Mouse (Mus musculus) effector memory CD4-positive, alpha-beta T cell, adult 7 months (primary cell): ENCODE data around the gene Flt4. TPM values are rescaled to one million over a fixed set of nuclear protein-coding genes. Genes with fewer than 3 reads are reported as not detected.

Experiments used
- polyA plus RNA-seq: library from polyadenylated mRNA; unstranded; fragments of 100-300 nt; shearing (Covaris generic); gene quantifications from one replicate; pipeline ENCODE4 v1.2.1, GENCODE M21; 2017

Gene Flt4
- polyA plus RNA-seq = not detected

DNA sequence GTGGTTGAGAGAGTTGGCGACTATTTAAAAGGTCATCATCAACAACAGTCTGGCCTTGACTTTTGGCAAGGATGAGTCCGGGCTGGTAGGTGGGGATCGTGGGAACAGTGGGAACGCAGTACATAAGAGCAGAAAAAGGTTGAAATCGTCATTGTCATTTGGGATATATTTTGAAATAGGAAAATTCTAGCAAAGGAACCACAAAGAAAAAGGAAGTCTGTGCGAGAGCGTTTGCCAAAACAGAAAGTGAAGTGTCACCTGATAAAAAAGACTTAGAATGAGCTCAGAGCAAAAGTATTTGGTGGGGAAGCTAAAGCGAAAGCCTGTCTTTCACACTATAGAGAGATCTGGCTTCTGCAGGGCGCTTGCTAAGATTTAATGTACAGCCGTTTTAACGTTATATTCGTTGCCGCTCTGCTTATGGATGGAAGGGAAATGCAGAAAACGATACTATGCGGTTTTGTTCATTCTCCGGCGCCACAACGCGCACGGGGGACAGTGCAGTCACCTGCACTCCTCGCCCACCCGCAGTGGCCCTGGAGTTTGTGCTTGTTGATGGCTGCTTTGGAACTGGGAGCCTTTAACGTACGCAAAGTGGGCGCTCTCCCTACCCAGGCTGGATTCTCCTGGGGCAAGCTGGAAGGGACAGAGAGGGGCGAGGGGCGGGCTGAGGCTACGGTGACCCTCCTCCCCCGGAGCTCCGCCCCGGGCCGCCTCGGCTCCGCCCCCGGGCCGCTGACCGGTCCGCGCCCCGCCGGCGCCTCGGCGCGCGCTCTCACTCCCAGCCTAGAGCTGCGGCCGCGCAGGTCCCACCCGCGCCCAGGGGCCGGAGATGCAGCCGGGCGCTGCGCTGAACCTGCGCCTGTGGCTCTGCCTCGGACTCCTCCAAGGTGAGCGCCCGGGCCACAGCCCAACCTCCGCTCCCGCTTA, at the start of gene Flt4:
Gene Flt4 (plus strand): TSS at position 326 of the 930 bp plus-strand sequence.

GRCm38 (mm10) chr11:49663310-49663709, 54.2 kb downstream of the Flt4 start, which contains the start of gene Scgb3a1:
Scgb3a1 (plus strand) TSS chr11:49663610.

Other genes with a start within 250 kb of the Flt4 start
- gene Olfr1389, start 186.2 kb upstream of the Flt4 start, polyA plus RNA-seq = 0.10 TPM
- not detected for gene Olfr1388, start 172.6 kb upstream of the Flt4 start, polyA plus RNA-seq
- gene Olfr1387, start 153.9 kb upstream of the Flt4 start, polyA plus RNA-seq = 0.12 TPM
- gene Olfr1386, start 144.2 kb upstream of the Flt4 start, polyA plus RNA-seq = not detected
- gene Olfr1385, start 120.2 kb upstream of the Flt4 start, polyA plus RNA-seq = 0.38 TPM
- gene Olfr1384, start 102.5 kb upstream of the Flt4 start, polyA plus RNA-seq = not detected
- gene Olfr1383, start 89.6 kb upstream of the Flt4 start, polyA plus RNA-seq = not detected
- gene Olfr1382, start 81.0 kb upstream of the Flt4 start, polyA plus RNA-seq = not detected
- gene Olfr1381, start 65.8 kb upstream of the Flt4 start, polyA plus RNA-seq = not detected
- gene Olfr1380, start 52.4 kb upstream of the Flt4 start, polyA plus RNA-seq = not detected
- gene Scgb3a1, start 54.3 kb downstream of the Flt4 start, polyA plus RNA-seq = not detected
- gene Cnot6, start 103.5 kb downstream of the Flt4 start, polyA plus RNA-seq = 66.6 TPM
- not detected for gene Gfpt2, start 184.9 kb downstream of the Flt4 start, polyA plus RNA-seq
- gene Mapk9, start 237.5 kb downstream of the Flt4 start, polyA plus RNA-seq = 37.6 TPM